Comparison of ENCODE assay signal across 8 mouse cellular contexts in the genomic region with DNA sequence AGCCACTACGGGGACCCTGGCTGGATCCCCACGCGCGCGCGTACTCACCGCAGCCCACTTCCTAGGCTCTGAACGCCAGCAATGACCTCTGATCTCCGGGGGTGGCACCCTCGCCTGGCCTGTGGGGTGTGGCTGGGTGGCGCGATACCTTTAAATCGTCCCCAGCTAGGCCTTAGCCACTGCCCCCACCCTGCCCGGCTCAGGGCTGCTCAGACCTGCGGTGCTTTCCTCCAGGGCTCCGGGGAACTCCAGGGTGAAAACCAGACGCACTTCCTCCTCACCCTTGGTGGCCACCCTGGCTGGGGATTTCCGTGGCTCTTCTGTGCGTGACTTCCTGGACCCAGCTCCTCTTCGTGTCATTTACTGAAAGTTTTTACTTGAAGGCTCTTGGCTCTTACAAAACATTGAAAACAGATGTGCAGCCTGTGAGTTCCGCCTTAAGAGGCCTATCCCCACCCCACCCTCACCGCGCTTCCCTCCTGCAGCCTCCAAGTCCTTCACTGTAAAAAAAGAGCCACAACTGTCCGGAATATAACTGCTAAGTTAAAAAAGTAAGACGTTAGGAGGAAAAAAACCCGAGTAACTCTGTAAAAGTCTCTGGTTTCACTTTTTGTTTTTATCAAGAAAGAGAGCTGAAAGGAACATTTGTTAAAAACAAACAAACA. TPM values are rescaled to one million over a fixed set of nuclear protein-coding genes. Genes with fewer than 3 reads are reported as not detected.
DNase-seq lines count a peak whose midpoint lies in the region; ATAC-seq and TF ChIP-seq lines count a peak whose summit lies in the region.

Gene Birc3 (minus strand): TSS at position 412 of the 665 bp plus-strand sequence.

- 11% methylated on average over 26 of the region's 26 CpGs for WGBS in forebrain, postnatal 0 days
- WGBS in hindbrain, embryonic 10.5 days = 6% methylated on average over 26 of the region's 26 CpGs
- WGBS in macrophage (ENCODE audit: missing documents) = 0% methylated on average over 26 of the region's 26 CpGs

- peaks cover 44% of the 10 kb centered on the region for H3K79me2 ChIP-seq in macrophage (ENCODE audit: inconsistent target)

- peak within 1 kb of the TSS; percentile 70 for H3K4me2 ChIP-seq in forebrain, postnatal 0 days (ENCODE audit: low read depth)

- H3K4me3 ChIP-seq in G1E (ENCODE audit: low read depth, low read length) (peak within 1 kb of the TSS; percentile 75), macrophage (ENCODE audit: inconsistent target) (peak within 1 kb of the TSS; percentile 44)
- peak within 1 kb of the TSS; percentile 64 for H3K4me3 ChIP-seq in brown adipose tissue, adult 24 weeks (ENCODE audit: insufficient read depth, low read depth, low read length)
- peak within 1 kb of the TSS; percentile 36 for H3K4me3 ChIP-seq in forebrain, postnatal 0 days (ENCODE audit: low read depth, low read length)
- peak within 1 kb of the TSS; percentile 67 for H3K4me3 ChIP-seq in hindbrain, embryonic 10.5 days

- H3K36me3 ChIP-seq in G1E (replicated peaks) (peaks cover 12% of the 10 kb centered on the region), macrophage (ENCODE audit: inconsistent target) (no peaks in the 10 kb centered on the region)
- no peaks in the 10 kb centered on the region for H3K36me3 ChIP-seq in forebrain, postnatal 0 days (ENCODE audit: insufficient read depth)
- H3K36me3 ChIP-seq in hindbrain, embryonic 10.5 days = no peaks in the 10 kb centered on the region

- peak; percentile 75 for ATAC-seq in G1E (ENCODE audit: extremely low read depth, insufficient number of reproducible peaks, low FRiP score, poor library complexity, severe bottlenecking)
- ATAC-seq in forebrain, postnatal 0 days = peak; percentile 42

- peak; percentile 76 for DNase-seq in G1E (ENCODE audit: low spot score)
- DNase-seq in forebrain, postnatal 0 days = no peak
- peak; percentile 66 for DNase-seq in hindbrain, embryonic 10.5 days (ENCODE audit: low spot score)
- DNase-seq in layer of hippocampus, postnatal 14 days (ENCODE audit: low spot score in 2 of 2) = peak; percentile 4 to 7
- DNase-seq in right cerebral cortex, postnatal 14 days = peak; percentile 19
- DNase-seq in urinary bladder, postnatal 36 days (ENCODE audit: low spot score in 2 of 2) = peak; percentile 75 to 77

- TF ChIP-seq CTCF in G1E (IDR thresholded peaks at IDR 0.05; ENCODE audit: low read depth, low read length) = no peak
- TF ChIP-seq CTCF in forebrain, postnatal 0 days (IDR thresholded peaks at IDR 0.05; ENCODE audit: low read depth) = no peak

- H3K27me3 ChIP-seq in G1E (ENCODE audit: insufficient read depth, low read length) = no peaks in the 10 kb centered on the region
- H3K27me3 ChIP-seq in forebrain, postnatal 0 days (ENCODE audit: insufficient read depth, low read length) = no peaks in the 10 kb centered on the region
- no peaks in the 10 kb centered on the region for H3K27me3 ChIP-seq in hindbrain, embryonic 10.5 days (ENCODE audit: insufficient read depth, poor library complexity, severe bottlenecking)

- peaks cover 54% of the 10 kb centered on the region for H3K4me1 ChIP-seq in G1E (ENCODE audit: insufficient read depth, low read depth, low read length)
- peaks cover 4% of the 10 kb centered on the region; the same call in 1 of the 2 replicates for H3K4me1 ChIP-seq in brown adipose tissue, adult 24 weeks (ENCODE audit: control insufficient read depth, insufficient read depth, insufficient read length, low read length)
- no peaks in the 10 kb centered on the region for H3K4me1 ChIP-seq in forebrain, postnatal 0 days (ENCODE audit: insufficient read depth)
- peaks cover 10% of the 10 kb centered on the region for H3K4me1 ChIP-seq in hindbrain, embryonic 10.5 days (replicated peaks)

- peak within 1 kb of the TSS; percentile 23 for H3K9ac ChIP-seq in forebrain, postnatal 0 days

- H3K9me3 ChIP-seq in G1E (replicated peaks) = no peaks in the 10 kb centered on the region
- no peaks in the 10 kb centered on the region for H3K9me3 ChIP-seq in forebrain, postnatal 0 days (ENCODE audit: low read length)
- no peaks in the 10 kb centered on the region for H3K9me3 ChIP-seq in hindbrain, embryonic 10.5 days

- H3K27ac ChIP-seq in brown adipose tissue, adult 24 weeks (replicated peaks; ENCODE audit: low read depth, low read length) = peak within 1 kb of the TSS; percentile 80
- H3K27ac ChIP-seq in forebrain, postnatal 0 days (ENCODE audit: low read depth, low read length) = no peak within 1 kb of the TSS
- peak within 1 kb of the TSS; percentile 91 for H3K27ac ChIP-seq in hindbrain, embryonic 10.5 days
- peak within 1 kb of the TSS; percentile 74 for H3K27ac ChIP-seq in macrophage

RNA-seq across cellular contexts. Expression of gene Birc3, which starts in this region (rescaled TPM):
- 71.2 and 74.7 TPM in 2 replicates for total RNA-seq in G1E (2014; fragmentation: Nextera tagmentation)
- 57.9 and 59.2 TPM in 2 replicates for total RNA-seq in G1E (2017)
- 9.1 and 9.3 TPM in 2 replicates for polyA plus RNA-seq in G1E (2012)
- polyA plus RNA-seq in brown adipose tissue, adult 24 weeks (2012; ENCODE audit: insufficient read depth, insufficient read length, missing spikeins) = 12.6 and 14.9 TPM in 2 replicates
- 2.5 and 3.6 TPM in 2 replicates for total RNA-seq in forebrain, postnatal 0 days (2014; rRNA removed)
- polyA plus RNA-seq in forebrain, postnatal 0 days (2015; fragmentation: Nextera tagmentation; extraction: Ambion mirVana) = 0.62 and 0.90 TPM in 2 replicates
- polyA plus RNA-seq in hindbrain, embryonic 10.5 days (2016; fragmentation: Nextera tagmentation; extraction: Ambion mirVana) = 3.3 and 3.8 TPM in 2 replicates
- 1 to 10 TPM; 3.7 to 4.2 TPM for total RNA-seq in layer of hippocampus, postnatal 14 days (2021)
- 1,000 to 10,000 TPM in 5 of 26 experiments, 100 to 1,000 TPM in 21; 167 to 1,519 (median 675) TPM for total RNA-seq in macrophage (2018; cell fraction: chromatin; rRNA removed)
- total RNA-seq in macrophage (2018; cell fraction: cytosol; rRNA removed) = 100 to 1,000 TPM in 17 of 26 experiments, 10 to 100 TPM in 9; 42.2 to 232 (median 128) TPM
- total RNA-seq in macrophage (2018; cell fraction: nucleus; rRNA removed) = 100 to 1,000 TPM; 109 to 776 (median 538) TPM
- polyA plus RNA-seq in macrophage (2018) = 21.4 to 66.0 TPM (median 37.6 TPM) in 3 replicates

Comparison
In these comparisons a context has a peak if more than half of its experiments do, and no peak if none do; other contexts are left out.
1. RNA of gene Birc3 (total RNA-seq): 57.9 to 74.7 TPM in G1E; 3.7 to 4.2 TPM in layer of hippocampus, postnatal 14 days and 2.5 to 3.6 TPM in forebrain, postnatal 0 days; every median in the first group is over 10 times any median in the second.
2. Peak in every context shown above with its lines, with median percentiles within 50 percentile points of each other: H3K4me3 ChIP-seq.